Mouse (Mus musculus) frontal cortex, postnatal 36 days (tissue): ENCODE data around the gene Kcnh1.

Source experiments
- DNase-seq, 2 experiments: peaks; one replicate each; pipeline ENCODE4 v3.0.0; 2022; ENCODE audit warnings: low spot score in 2 of 2

Gene Kcnh1

DNA sequence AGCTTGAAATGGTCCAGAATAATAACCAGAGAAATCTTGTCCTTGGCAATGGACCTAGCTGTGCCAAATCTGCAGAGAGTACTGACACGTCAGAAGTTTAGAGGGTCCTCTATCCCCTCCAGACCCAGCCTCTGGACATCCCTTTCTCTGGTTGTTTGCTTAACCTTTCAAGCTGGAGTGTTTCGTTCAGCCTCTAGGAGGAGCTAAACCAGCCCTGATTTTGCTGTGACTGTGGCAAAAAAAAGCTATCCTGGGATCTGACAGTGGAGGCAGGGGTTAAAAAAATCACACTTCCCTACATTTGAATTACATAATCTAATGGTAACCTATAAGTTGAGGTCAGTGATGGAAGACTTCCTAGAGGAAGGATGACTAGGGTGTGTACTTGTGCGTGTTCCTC lies 133.6 kb downstream of the Kcnh1 start:
- no peak for DNase-seq

DNA sequence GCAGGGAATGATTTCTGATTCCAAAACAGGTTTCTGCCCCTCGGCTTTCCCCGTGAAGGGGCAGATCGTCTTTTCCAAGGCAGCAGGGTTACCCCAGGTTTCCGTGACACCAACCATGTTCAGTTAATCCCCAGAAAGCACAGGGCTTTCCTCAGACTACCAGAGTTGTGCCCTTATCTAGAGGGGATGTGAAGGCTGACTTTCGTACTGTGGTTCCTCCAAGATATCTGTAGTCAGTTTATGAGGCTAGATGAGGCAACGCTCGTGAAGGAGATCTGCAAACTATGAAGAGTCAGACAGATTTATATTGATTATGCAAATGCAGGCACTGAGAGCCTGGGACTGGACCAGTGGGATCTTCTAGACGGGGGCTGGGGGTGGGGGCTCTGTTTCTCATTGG lies 136.5 kb downstream of the Kcnh1 start:
- no peak for DNase-seq

DNA sequence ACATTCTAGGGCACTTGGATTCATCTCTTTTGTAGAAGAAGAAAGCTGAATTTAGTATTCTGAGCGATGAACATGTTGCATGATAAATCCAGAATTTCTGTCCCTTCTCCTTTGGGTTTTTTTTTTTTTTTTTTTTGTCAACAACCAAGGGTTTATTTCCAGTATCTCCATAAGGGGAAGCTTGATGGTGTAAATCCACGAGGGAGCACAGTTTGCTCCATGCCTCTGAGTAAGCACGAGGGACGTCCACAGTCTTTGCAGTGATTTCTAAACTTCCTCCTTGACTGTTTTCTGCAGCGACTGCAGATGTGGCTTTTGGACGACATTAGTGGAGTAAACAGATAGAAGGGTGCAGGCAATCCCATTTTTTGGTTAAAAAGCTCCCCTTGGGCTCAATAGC lies 140.6 kb downstream of the Kcnh1 start:
- DNase-seq, result no peak

DNA sequence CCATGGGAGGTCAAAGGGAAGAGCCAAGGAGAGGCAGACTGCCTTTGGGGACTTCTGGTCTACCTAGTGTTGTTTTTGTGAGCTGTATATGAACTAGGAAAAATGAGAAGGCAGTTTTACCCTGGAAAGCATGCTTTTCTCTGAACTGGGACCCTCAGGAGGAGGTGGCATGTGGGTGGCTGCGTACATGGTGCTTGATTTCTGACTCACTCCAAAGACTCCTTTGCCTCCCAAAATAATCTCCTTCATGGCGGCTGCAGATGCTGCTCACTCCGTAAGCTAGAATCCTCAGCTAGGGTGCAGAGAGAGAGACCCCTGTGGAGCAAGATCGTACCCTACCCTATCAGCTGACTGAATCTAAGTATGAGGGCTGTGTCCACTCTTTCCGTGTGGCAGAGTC lies 145.5 kb downstream of the Kcnh1 start:
- DNase-seq, result peak; percentile 63 to 66

DNA sequence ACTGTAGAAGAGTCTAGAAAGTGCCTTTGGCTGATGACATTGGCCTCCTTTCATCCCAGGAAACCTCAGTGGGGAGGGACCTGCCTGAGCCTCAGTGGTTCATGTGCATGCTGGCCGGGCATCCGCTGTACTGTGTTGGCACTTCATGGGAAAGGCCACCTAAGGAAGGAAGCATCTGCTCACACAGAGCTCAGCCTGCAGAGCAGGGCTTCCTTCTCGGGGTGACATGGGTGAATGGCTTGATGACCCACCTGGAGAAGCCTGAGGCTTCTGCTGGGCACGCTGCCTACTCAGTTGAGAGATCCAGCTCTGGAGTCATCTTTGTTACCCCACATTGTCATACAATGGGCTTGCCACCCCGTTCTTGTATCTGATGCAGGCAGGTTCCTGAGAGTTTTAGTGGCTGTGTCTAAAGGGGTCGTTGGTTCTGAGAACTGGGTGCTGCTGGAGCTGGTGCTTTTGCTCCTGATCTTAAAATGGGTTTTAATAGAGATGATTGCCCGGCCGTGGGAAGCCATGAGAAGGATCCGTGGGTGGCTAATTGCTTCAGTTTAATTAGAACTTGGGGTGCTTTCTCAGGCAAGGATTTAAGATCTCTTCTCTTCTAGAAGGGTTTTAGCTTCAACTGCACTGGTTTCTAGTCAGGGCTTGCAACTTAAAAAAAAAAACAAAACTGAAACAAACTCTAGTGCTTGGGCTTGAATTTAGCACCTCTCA lies 148.9 kb downstream of the Kcnh1 start:
- DNase-seq, result no peak

DNA sequence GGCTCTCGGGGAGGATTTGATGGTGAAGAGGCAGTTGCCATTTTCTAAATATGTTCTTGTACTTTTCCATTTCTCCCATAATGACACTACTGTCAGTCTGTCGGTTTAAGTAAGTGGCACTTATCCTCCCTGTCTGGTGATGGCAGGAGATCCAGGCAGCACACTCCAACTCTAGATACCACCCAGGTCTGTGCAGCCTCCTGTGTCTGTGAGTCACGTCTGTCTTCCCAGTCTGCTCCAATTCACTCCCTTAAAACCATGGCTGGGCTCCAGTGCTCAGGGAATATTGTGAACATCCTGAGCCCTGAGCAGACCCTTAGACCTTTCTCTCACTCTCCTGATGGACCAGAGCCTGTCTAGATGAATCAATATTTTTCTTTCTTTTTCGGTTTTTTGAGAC lies 151.2 kb downstream of the Kcnh1 start:
- no peak for DNase-seq

DNA sequence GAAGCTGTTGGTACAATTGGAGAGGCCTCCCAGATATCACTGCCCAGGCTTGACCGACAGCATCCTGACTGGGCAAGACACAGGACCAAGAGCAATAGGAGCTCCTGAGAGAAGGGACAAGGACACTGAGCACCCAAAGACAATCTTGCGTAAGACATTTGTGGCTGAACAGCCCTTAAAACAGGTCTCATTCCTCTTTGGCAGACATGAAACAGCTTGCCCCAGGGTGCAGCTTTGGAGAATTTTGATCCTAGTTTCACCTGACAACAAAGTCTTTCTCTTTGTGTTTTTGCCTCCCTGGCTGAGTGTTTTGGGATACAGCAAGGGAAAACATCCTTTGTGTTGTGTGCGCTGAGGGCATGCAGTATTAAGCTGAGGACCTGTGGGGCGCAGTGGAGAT lies 153.4 kb downstream of the Kcnh1 start:
- no peak for DNase-seq

DNA sequence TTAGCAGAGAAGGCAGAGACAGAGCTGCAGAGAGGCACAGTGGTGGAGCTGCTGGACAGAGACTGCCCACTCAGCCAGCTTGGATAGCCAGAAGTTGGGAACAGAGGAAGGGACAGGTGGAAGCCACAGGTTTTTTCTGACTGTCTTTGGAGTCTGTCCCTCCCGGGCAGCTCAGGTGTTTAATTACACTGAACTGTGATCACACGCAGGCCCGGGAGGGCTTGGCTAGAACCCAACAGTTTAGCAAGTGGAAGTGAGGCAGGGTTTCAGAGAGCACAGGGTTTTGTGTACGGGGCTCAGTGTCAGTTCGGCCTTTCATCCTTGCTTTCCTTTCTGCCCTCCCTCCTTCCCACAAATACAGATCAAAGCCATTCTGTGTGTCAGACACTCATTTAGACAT lies 156.8 kb downstream of the Kcnh1 start:
- no peak for DNase-seq

DNA sequence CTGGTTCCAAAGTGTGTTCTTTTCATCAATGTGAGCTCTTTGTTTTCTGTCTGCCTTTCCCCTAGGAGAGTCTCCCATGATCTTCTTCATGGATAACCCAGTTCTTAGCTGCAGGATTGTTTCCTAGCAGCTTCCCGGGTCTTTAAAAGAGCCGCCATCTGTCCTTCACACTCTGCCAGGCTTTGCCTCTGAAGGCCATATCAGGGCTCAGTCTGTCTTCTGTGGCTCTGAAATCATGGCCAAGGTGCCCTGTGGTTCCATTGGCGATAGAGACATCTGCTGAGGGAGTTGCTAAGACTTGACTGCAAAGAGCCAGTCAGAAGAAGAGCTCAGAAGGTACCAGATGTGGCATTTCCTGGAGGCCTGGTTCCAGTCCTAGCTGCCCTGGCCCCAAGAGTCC lies 165.7 kb downstream of the Kcnh1 start:
- no peak for DNase-seq

DNA sequence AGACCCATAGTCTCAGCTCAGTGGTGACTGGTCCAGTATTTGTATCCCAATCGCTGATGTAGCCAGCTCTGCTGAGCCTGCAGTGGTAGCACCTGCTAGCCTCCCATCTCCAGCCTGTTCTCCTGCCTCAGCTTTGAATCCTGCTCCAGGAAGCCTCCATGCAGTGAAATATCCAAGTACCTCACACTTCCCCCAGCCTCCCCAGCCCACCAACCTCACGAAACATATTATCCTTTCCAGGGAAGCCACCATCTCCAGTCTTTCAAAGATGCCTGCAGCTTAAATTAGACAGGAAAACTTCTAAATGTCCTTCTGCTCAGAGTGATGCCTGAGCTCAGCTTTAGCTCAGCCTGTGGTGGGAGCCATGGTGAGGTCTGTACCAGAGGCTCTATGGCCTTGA lies 168.6 kb downstream of the Kcnh1 start:
- DNase-seq, result peak; percentile 50 to 54

DNA sequence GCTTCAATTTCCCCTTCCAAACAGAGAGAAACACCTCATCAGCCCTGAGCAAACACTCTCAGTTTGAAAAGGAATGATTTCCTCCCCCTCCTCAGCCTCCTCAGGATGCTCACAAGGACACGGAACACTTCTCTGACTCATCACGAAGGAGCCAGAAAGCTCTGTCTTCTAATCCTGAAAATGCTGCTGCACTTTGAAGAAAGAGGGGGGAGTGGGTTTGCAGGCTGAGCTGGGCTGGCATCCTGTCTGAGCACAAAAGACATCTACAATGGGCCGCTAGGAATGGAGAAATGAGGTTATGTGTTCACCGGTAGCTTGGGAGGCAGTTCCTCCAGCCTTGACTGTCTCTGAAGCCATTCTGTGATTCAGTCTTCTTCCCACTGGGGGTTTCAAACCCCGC lies 177.8 kb downstream of the Kcnh1 start:
- DNase-seq, result peak; percentile 59 to 63

DNA sequence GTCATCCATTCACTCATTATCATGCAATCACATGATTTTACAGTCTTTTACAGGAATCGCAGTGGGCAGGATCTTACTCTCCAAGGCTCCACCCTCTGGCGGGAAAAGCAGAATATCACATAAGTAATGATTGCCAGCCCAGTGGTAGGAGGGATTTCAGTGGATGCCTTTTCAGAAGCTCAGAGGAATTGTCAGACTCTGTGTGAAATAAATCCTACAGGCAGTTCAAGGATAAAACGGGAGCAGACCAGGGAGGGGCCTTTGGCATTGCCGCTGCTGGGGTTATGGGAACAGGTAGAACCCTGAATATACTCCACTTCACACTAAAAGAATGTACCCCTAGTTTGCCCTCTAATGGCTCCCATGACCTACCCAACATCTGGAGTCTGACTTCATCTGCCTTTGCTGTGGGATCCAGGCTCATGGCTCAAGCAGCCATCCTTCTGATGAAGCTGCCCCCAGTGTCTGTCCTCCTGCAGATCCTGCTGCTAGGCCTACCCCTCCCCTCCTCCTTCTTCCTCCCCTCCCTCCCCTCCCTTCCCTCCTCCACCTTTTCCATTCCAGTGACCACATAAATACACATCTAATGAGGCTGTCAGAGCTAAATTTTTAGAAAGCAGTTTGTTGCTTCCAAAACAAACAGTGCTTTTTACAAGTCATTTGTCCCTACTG lies 181.5 kb downstream of the Kcnh1 start:
- DNase-seq, result no peak

DNA sequence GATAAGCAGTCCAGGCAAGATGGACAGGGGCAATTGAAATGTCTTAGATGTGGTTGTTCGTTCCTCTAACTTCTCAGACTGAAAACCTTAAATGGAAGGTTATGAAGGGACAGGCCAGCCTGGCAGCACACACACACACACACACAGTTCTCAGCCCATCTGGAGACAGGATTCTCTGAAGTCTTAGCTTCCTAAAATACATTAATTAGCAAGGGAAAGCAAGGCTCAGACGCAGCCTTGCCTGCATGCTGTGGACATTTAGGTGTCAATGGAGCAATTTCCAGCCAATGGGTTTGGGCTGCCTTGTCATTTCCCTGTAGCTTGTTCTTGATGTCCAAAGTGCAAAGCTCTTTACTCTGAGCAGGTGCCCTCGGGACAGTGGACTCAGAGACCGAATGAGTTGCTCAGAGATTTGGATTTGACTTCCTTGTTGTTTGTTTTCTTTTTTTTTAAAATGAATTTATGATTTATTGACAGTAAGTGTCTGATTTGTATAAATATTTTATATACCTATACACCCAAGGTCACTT lies 188.0 kb downstream of the Kcnh1 start:
- no peak for DNase-seq

DNA sequence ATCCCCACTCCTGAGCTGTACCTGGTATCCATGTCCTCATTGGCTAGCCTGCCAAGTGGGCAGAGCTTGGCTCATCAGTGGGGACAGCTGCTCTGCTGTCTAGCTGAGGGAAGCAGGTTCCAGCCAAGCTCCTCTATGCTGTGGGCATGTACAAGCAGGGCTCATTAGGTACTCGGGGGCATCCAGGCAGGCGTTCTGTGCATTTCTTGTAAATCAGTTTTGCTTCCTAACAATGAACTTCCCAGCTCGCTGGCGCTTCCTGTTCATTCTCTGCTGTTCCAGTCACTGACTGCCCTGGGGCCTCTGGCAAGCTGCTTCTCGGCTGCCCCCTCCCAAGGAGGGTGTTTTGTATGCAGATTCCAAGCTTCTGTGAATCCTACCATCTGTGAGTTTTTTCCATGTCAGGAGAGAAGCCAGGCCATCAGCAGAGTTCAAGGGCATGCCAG lies 190.0 kb downstream of the Kcnh1 start:
- DNase-seq, result no peak

DNA sequence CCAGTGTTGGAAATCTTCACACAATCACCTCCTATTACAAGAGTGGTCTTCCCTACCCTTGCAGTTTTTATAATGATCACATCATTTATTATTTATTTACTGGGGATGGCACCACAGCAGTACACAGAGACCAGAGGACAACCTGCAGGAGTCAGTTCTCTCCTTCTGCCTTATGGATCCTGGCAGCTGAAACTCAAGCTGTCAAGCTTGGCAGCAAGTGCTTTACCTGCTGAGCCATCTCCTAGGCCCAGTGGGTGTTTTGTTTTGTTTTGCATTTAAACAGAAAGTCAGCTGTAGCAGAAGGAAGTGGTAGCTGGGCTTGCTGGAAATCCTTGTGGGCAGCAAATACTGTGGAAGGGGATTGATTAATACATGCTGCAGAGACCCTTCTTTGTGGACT lies 197.1 kb downstream of the Kcnh1 start:
- no peak for DNase-seq

DNA sequence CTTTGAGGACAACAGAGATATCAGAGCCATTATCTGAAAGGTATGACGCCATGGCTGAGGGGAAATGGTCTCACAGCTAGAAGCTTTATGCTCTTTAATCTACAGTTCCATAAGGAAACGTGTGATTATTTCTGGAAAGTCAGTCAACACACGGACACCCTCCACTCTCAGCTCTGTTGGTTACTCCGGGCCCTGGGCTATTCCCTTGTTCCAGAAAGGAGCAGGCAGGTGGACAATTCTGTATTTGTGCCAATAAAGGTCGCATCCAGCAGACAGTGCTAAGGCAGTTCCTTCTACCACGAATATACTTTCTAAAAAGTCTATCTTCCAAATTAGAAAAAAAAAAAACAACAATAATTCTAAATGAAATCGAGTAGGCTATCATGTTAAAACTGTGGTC lies 200.5 kb downstream of the Kcnh1 start:
- no peak for DNase-seq

DNA sequence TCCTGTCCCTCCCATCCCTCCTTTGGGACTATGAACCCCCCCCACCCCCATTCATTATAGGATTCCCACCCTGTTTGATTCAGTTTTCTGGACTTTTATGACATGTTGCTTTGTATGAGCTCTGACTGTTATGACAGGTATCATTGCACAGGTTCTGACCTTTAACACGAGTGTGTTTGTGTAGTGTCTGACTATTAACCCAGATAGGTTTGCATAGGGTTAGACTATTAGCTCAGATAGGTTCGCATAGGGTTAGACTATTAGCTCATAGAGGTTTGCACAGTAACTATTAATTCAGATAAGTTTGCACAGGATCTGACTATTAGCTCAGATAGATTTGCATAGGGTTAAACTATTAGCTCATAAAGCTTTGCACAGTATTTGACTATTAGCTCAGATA lies 201.7 kb downstream of the Kcnh1 start:
- DNase-seq, result no peak

DNA sequence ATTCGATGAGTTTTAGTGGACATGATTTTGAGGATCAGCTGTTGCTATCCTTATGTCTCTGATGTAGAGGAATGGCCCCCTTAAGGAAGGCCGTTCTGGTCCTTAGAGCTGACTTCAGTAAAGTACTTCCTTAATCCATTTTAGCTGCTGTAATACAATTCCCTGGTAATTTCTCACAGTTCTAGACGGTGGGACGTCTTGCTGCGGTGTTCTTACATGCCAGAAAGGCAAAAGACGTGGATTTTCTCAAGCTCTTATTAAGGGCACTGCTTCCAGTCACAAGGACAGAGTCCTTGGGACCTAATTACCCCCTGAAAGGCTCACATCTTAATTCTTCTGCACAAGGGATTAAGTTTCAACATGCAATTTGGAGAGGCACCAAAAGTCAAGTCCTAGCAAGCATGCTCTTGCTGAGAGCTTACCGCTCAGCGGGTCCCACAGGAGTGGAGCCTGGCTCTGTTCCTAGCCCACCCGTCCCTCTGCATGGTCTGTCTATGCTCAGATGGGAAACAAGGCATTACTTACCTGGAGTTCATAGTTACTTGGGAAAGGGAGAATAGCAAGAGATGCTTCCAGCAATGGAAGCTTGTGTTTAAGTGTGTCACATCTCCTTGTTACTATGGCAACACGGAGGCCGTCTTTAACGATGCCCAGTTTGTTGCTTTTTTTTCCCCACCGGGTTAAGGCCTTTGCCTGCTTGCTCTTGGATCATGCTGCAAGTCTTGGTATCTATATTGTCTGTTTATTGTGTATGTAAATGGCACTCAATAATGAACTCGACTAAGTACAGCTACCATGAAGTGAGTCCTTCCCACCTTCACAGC lies 209.3 kb downstream of the Kcnh1 start:
- peak in 1 of 2 experiments; percentile 20 for DNase-seq

DNA sequence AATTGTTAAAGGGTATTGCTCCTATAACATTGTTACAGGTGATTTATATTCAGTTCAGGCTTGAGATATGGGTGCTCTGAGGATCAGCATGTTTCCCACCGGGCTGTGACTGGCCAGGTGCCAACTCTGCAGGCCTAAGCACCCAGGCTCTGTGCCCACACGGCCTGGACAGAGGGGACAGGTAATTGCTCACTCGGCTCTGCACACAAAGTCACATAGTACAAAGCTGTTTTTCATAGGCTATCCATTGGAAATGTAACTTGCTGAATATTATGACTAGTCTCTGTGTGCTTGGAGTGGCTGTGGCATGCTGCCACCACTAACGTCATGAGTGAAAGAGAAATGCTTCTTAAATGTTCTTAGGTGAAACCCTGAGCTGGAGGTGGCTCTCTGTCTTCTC lies 210.4 kb downstream of the Kcnh1 start:
- DNase-seq, result no peak

DNA sequence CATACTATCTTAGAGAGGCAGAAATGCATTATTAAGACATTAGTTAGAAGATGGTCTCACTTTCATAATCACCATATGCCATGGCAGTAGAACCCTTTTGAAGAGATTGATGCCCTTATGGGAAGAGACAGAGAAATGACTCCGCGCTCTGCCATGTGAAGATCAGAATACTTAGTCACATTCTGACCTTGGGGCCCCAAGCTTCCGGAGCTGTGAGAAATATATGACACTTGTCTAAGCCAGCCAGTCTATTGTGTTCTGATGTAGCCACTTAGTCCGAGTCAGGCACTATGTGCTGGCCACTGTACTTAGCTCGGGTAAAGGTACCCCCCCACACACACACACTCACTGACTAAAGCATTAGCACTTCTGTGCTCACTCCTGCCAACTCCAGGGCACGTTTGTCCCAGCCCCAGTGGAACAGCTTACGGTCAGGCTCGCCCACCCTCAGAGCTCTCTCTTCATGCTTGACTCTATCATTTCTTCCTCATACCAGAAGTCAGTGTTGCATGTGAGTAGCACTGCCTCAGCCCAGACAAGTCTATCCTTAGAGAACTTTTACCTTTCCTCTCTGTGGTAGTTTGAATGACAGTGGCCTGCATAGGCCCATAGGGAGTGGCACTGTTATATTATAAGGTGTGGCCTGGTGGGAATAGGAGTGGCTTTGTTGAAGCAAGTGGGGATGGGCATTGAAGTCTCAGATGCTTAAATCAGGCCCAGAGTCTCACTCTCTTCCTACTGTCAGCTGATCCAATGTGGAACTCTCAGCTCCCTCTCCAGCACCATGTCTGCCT lies 212.5 kb downstream of the Kcnh1 start:
- no peak for DNase-seq

DNA sequence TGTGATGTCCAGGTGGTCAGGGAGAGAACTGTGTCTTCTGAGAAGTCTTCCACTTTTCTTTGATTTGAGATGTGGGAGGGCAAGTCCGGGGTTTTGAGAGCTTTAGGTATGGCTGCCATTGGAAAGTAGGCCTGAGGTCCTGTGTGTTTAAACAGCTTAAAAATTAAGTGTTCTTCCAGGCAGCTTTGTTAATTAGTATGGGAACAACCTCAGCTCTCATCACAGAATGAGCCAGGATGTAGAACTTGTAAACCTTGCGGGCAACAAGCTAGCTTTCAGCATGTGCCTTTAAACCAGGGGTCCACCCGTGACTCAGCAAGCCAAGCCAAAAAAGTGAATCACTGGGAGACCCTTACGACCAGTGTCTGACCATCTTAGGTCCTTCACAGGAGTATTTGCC lies 214.6 kb downstream of the Kcnh1 start:
- DNase-seq, result no peak

DNA sequence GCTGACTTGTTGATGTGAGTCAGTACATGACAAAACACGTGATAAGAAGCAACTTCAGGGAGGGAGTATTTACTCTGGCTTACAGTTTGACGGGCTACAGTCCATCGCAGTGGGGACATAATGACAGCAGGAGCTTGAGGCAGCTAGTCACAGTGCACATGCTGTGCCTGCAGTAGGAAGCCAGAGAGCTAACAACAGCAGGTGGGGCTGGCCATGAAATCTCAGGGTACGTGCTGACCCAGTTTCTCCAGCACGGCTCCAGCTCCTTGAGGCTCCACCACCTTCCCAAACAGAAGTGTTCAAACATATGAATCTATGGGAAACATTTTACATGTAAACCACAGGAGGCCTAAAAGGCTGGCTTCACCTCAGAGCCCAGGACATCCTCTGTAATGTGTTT lies 216.0 kb downstream of the Kcnh1 start:
- DNase-seq, result no peak
